13 mouse cellular contexts compared by ENCODE assay signal in the genomic region with DNA sequence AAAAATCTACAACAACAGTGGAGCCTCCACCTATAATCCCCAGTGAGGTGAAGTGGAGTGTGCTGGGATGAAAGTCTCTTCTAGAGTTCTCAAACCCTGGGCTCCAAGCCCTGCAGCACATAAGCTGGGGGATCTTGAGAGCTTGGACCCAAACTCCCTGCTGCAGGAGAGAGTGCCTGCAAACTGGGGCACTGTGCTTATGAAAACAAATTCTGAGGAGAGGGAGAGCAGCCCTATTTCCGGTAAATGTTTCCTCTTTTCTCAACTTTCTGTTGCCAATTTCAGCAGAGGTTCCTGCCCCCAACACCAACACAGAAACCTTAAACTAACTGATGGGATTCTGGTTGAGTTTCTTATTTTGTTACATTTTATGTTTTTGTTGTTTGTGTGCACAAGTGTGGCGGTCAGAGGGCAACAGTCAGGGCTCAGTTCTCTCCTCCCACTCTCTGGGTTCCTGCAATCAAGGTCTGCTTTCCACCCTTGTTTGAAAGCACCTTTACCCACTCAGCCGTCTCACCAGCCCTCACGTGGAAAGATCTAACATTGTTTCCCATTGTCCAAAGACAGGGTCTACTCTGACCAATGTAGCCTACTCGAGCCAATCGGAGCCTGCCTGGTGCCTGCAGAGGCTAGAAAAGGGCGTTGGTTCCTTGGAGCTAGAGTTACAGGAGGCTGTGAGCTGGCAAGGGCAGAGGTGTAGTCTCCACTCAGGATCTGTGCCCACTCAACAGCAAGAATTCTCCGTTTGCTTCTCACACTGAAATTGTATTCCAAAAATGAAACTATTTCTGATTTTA. TPM values are rescaled to one million over a fixed set of nuclear protein-coding genes. Genes with fewer than 3 reads are reported as not detected.
DNase-seq lines count a peak whose midpoint lies in the region; ATAC-seq and TF ChIP-seq lines count a peak whose summit lies in the region.
"Had no signal": no experiment of that assay in that cellular context is flagged by ENCODE, and none has a peak within 500 bp of the region (broad histone marks: within the 10 kb centered on the region; RNA-seq: fewer than 3 reads in every experiment).

No protein-coding gene starts in this region.

- H3K27ac ChIP-seq in heart, embryonic 15.5 days: 0 out of 2 replicates have a peak overlapping the region, but pooled peaks have one; percentile 18
- peak overlapping the region; percentile 41 for H3K27ac ChIP-seq in liver, embryonic 14.5 days
- H3K27ac ChIP-seq: embryonic facial prominence, embryonic 13.5 days; neural tube, embryonic 15.5 days had no signal

- 55% methylated on average over 8 of the region's 8 CpGs for WGBS in heart, embryonic 15.5 days
- 35% methylated on average over 8 of the region's 8 CpGs for WGBS in liver, embryonic 14.5 days (ENCODE audit: insufficient replicate concordance)

- H3K36me3 ChIP-seq in heart, embryonic 15.5 days: peaks cover under 1% of the 10 kb centered on the region; the same call in 1 of the 2 replicates
- H3K36me3 ChIP-seq in liver, embryonic 14.5 days (replicated peaks; ENCODE audit: control insufficient read depth, insufficient read depth, low read depth): peaks cover 14% of the 10 kb centered on the region

- no peak for TF ChIP-seq CTCF in liver, embryonic 14.5 days (IDR thresholded peaks at IDR 0.05; ENCODE audit: low read depth)

- H3K4me1 ChIP-seq in heart, embryonic 15.5 days (replicated peaks): peaks cover 16% of the 10 kb centered on the region
- peaks cover 42 to 46% of the 10 kb centered on the region in 2 experiments for H3K4me1 ChIP-seq in liver, embryonic 14.5 days (replicated peaks; ENCODE audit: control insufficient read depth in 2 of 2, insufficient read depth in 2 of 2, low read length in 1 of 2)

- no peak overlapping the region for H3K4me3 ChIP-seq in heart, embryonic 15.5 days
- H3K4me3 ChIP-seq in liver, embryonic 14.5 days (ENCODE audit: insufficient read depth in 1 of 2, low read depth in 2 of 2, low read length in 2 of 2): no peak overlapping the region; a peak in 1 of 4 replicates
- H3K4me3 ChIP-seq: embryonic facial prominence, embryonic 13.5 days; neural tube, embryonic 15.5 days had no signal

- TF ChIP-seq EP300 in liver, embryonic 14.5 days (IDR thresholded peaks at IDR 0.05; ENCODE audit: low read depth): no peak

- H3K27me3 ChIP-seq in heart, embryonic 15.5 days: no peaks in the 10 kb centered on the region
- H3K27me3 ChIP-seq in liver, embryonic 14.5 days (ENCODE audit: control insufficient read depth, insufficient read depth, low read length): no peaks in the 10 kb centered on the region; the same call in 1 of the 2 replicates
- H3K27me3 ChIP-seq: embryonic facial prominence, embryonic 13.5 days; neural tube, embryonic 15.5 days; Patski had no signal

- intact Hi-C loops in heart, postnatal 10 days (cut with DNase I): loop anchor here (1.0 to 5.0 kb wide), 2 partner anchors 52 to 173 kb away; no protein-coding TSS in a partner anchor
- intact Hi-C loops in left cerebral cortex, postnatal 14 days (cut with DNase I): no loop called here

- H3K9me3 ChIP-seq in heart, embryonic 15.5 days (replicated peaks): no peaks in the 10 kb centered on the region
- no peaks in the 10 kb centered on the region for H3K9me3 ChIP-seq in liver, embryonic 14.5 days (ENCODE audit: control insufficient read depth, low read length)
- H3K9me3 ChIP-seq: embryonic facial prominence, embryonic 13.5 days; neural tube, embryonic 15.5 days had no signal

- H3K4me2 ChIP-seq in heart, embryonic 15.5 days: no peak overlapping the region
- peak overlapping the region; percentile 37 for H3K4me2 ChIP-seq in liver, embryonic 14.5 days (ENCODE audit: low read depth)
- H3K4me2 ChIP-seq: embryonic facial prominence, embryonic 13.5 days; neural tube, embryonic 15.5 days had no signal

- no peak for ATAC-seq in heart, embryonic 15.5 days (replicated peaks; ENCODE audit: insufficient number of reproducible peaks, insufficient read depth, low FRiP score, low read depth)
- no peak for ATAC-seq in liver, embryonic 14.5 days (ENCODE audit: insufficient read depth)
- ATAC-seq: Patski had no signal

- DNase-seq in heart, postnatal 10 days: no peak
- DNase-seq in 3134 (ENCODE audit: extremely low read depth, insufficient read length, low spot score): peak; percentile 41
- DNase-seq in NIH3T3 (ENCODE audit: low read depth): peak; percentile 32
- DNase-seq in liver, embryonic 14.5 days (ENCODE audit: low read depth in 3 of 3, low spot score in 3 of 3): no peak
- DNase-seq in urinary bladder, postnatal 10 days (ENCODE audit: low spot score): no peak
- no peak for DNase-seq in frontal cortex, postnatal 14 days (ENCODE audit: low spot score in 2 of 2)
- DNase-seq in left cerebral cortex, postnatal 14 days (ENCODE audit: low spot score in 2 of 2): no peak
- DNase-seq: gastrocnemius, postnatal 25 days; lung, postnatal 14 days had no signal

- no peak overlapping the region for H3K9ac ChIP-seq in heart, embryonic 15.5 days
- peak overlapping the region; percentile 38 for H3K9ac ChIP-seq in liver, embryonic 14.5 days (replicated peaks)
- H3K9ac ChIP-seq: embryonic facial prominence, embryonic 13.5 days; neural tube, embryonic 15.5 days had no signal

RNA-seq across cellular contexts. Expression of a gene that starts 2.4 kb away (rescaled TPM):
- polyA plus RNA-seq in heart, embryonic 15.5 days (2015; fragmentation: Nextera tagmentation; extraction: Ambion mirVana): 1,772 and 2,077 TPM in 2 replicates
- 1,000 to 10,000 TPM; 1,023 to 1,076 TPM for total RNA-seq in heart, postnatal 10 days (2021)
- 673 and 795 TPM in 2 replicates for polyA plus RNA-seq in liver, embryonic 14.5 days (2012; rRNA removed)
- 1,285 and 1,384 TPM in 2 replicates for polyA plus RNA-seq in liver, embryonic 14.5 days (2014; fragmentation: Nextera tagmentation; extraction: Ambion mirVana)
- total RNA-seq in left cerebral cortex, postnatal 14 days (2021): 100 to 1,000 TPM; 433 to 483 TPM

RNA-seq across cellular contexts. Expression of a gene that starts 10.7 kb away (rescaled TPM):
- polyA plus RNA-seq in heart, embryonic 15.5 days (2015; fragmentation: Nextera tagmentation; extraction: Ambion mirVana): 4.0 and 5.1 TPM in 2 replicates
- total RNA-seq in heart, postnatal 10 days (2021): under 1 TPM in 1 of 2 experiments, not detected in 1; 0.74 TPM
- polyA plus RNA-seq in liver, embryonic 14.5 days (2012; rRNA removed): 0.15 TPM in 1 of 2 replicates, not detected in the other
- not detected in 2 replicates for polyA plus RNA-seq in liver, embryonic 14.5 days (2014; fragmentation: Nextera tagmentation; extraction: Ambion mirVana)
- total RNA-seq in left cerebral cortex, postnatal 14 days (2021): 1 to 10 TPM; 2.5 to 2.9 TPM
- polyA plus RNA-seq: Patski had no signal

RNA-seq across cellular contexts. Expression of a gene that starts 19.0 kb away (rescaled TPM):
- polyA plus RNA-seq in heart, embryonic 15.5 days (2015; fragmentation: Nextera tagmentation; extraction: Ambion mirVana): 0.16 and 0.19 TPM in 2 replicates
- under 1 TPM; 0.41 to 0.45 TPM for total RNA-seq in heart, postnatal 10 days (2021)
- 0.31 and 0.36 TPM in 2 replicates for polyA plus RNA-seq in liver, embryonic 14.5 days (2012; rRNA removed)
- polyA plus RNA-seq in liver, embryonic 14.5 days (2014; fragmentation: Nextera tagmentation; extraction: Ambion mirVana): 0.08 TPM in 1 of 2 replicates, not detected in the other
- total RNA-seq in left cerebral cortex, postnatal 14 days (2021): 1 to 10 TPM; 1.6 to 1.9 TPM
- polyA plus RNA-seq: embryonic facial prominence, embryonic 13.5 days; neural tube, embryonic 15.5 days had no signal

RNA-seq across cellular contexts. Expression of a gene that starts 19.8 kb away (rescaled TPM):
- polyA plus RNA-seq in heart, embryonic 15.5 days (2015; fragmentation: Nextera tagmentation; extraction: Ambion mirVana): 0.29 and 0.43 TPM in 2 replicates
- 1 to 10 TPM; 3.8 to 6.5 TPM for total RNA-seq in heart, postnatal 10 days (2021)
- polyA plus RNA-seq in liver, embryonic 14.5 days (2012; rRNA removed): 0.01 TPM in 1 of 2 replicates, not detected in the other
- 0.04 TPM in 1 of 2 replicates, not detected in the other for polyA plus RNA-seq in liver, embryonic 14.5 days (2014; fragmentation: Nextera tagmentation; extraction: Ambion mirVana)
- 10 to 100 TPM; 30.0 to 33.0 TPM for total RNA-seq in left cerebral cortex, postnatal 14 days (2021)

RNA-seq across cellular contexts. Expression of a gene that starts 25.6 kb away (rescaled TPM):
- polyA plus RNA-seq in heart, embryonic 15.5 days (2015; fragmentation: Nextera tagmentation; extraction: Ambion mirVana): 65.2 and 83.1 TPM in 2 replicates
- total RNA-seq in heart, postnatal 10 days (2021): 10 to 100 TPM; 32.6 to 32.9 TPM
- 46.7 and 50.8 TPM in 2 replicates for polyA plus RNA-seq in liver, embryonic 14.5 days (2012; rRNA removed)
- 77.0 and 85.0 TPM in 2 replicates for polyA plus RNA-seq in liver, embryonic 14.5 days (2014; fragmentation: Nextera tagmentation; extraction: Ambion mirVana)
- 10 to 100 TPM; 60.0 to 62.8 TPM for total RNA-seq in left cerebral cortex, postnatal 14 days (2021)

Comparison
In these comparisons a context has a peak if more than half of its experiments do, and no peak if none do; other contexts are left out.
1. DNase-seq: peak in 3134 (single experiment) and NIH3T3 (single experiment); none in heart, postnatal 10 days (0 of 2), liver, embryonic 14.5 days (0 of 3), urinary bladder, postnatal 10 days (single experiment), frontal cortex, postnatal 14 days (0 of 2) and left cerebral cortex, postnatal 14 days (0 of 2).